Mouse (Mus musculus) intestine, postnatal 0 days (tissue): ENCODE results near the gene Napsa. TPM values are rescaled to one million over a fixed set of nuclear protein-coding genes. Genes with fewer than 3 reads are reported as not detected.

ENCODE experiments used
- ATAC-seq: fragments of 200-750 bp; cut with Nextera tagmentation; 2 replicates; pipeline ENCODE4 v1.8.0; 2017; ENCODE audit warnings: mild to moderate bottlenecking, moderate TSS enrichment, moderate library complexity
- H3K27ac ChIP-seq: fragments of 300-500 bp; sonication (generic); 2 replicates; pipeline ENCODE4 v1.5.1; 2014; ENCODE audit warnings: mild to moderate bottlenecking, low read depth, low read length, moderate library complexity
- H3K27me3 ChIP-seq: fragments of 300-500 bp; sonication (generic); replicated peaks from 2 replicates; pipeline ENCODE4 v1.6.1; 2014; ENCODE audit warnings: low read length, mixed read lengths; ENCODE audit not compliant: control insufficient read depth, insufficient read depth
- H3K36me3 ChIP-seq: fragments of 300-500 bp; sonication (generic); 2 replicates; pipeline ENCODE4 v1.6.1; 2014; ENCODE audit warnings: mild to moderate bottlenecking, moderate library complexity; ENCODE audit not compliant: control insufficient read depth, insufficient read depth
- H3K4me1 ChIP-seq: fragments of 300-500 bp; sonication (generic); replicated peaks from 2 replicates; pipeline ENCODE4 v1.6.1; 2014; ENCODE audit warnings: antibody characterized with exemption, low read length, mixed read lengths; ENCODE audit not compliant: control insufficient read depth, insufficient read depth
- H3K4me2 ChIP-seq: fragments of 300-500 bp; sonication (generic); replicated peaks from 2 replicates; pipeline ENCODE4 v1.6.1; 2014; ENCODE audit warnings: low read depth, mild to moderate bottlenecking, moderate library complexity
- H3K4me3 ChIP-seq: fragments of 300-500 bp; sonication (generic); 2 replicates; pipeline ENCODE4 v1.5.1; 2014; ENCODE audit warnings: low read depth, low read length
- H3K9ac ChIP-seq: fragments of 300-500 bp; sonication (generic); 2 replicates; pipeline ENCODE4 v1.6.1; 2014; ENCODE audit warnings: mild to moderate bottlenecking, low read depth, low read length
- H3K9me3 ChIP-seq: fragments of 300-500 bp; sonication (generic); 2 replicates; pipeline ENCODE4 v1.6.1; 2016; ENCODE audit warnings: mixed run types; ENCODE audit not compliant: control insufficient read depth
- CTCF ChIP-seq: sonication (generic); IDR thresholded peaks from 2 replicates; pipeline ENCODE4 v1.5.1; 2016; ENCODE audit warnings: low read depth, mild to moderate bottlenecking, control low read depth, antibody characterized with exemption, moderate library complexity
- WGBS: fragments of 180-500 bp; shearing (Covaris S2); extraction: QIAGEN DNeasy Blood & Tissue Kit; methylation state at CpG from one replicate; pipeline ENCODE4 v1.1.7; 2014; 5-methylcytosine and 5-hydroxymethylcytosine counted together
- polyA plus RNA-seq: library from polyadenylated mRNA; unstranded; fragments of >200 nt; fragmentation: Nextera tagmentation; extraction: Ambion mirVana; gene quantifications from 2 replicates; pipeline ENCODE4 v1.2.1, GENCODE M21; 2015

Gene Napsa
- polyA plus RNA-seq, 1 experiment from 2014 or later, result 0.99 TPM

- H3K9ac ChIP-seq, result no peak overlapping the region
- no peak for TF ChIP-seq CTCF
- H3K4me2 ChIP-seq, result no peak overlapping the region
- H3K27me3 ChIP-seq, result no peaks in the 10 kb centered on the region
- peaks cover 59% of the 10 kb centered on the region for H3K36me3 ChIP-seq
- H3K4me3 ChIP-seq, result no peak overlapping the region
- H3K27ac ChIP-seq, result no peak overlapping the region
- H3K9me3 ChIP-seq, result no peaks in the 10 kb centered on the region
- H3K4me1 ChIP-seq, result no peaks in the 10 kb centered on the region
- WGBS, result 80% methylated on average over 14 of the region's 14 CpGs
- no peak for ATAC-seq
Measured at GRCm38 (mm10) chr7:44615987-44616386, 43.8 kb downstream of the Napsa start.

- no peaks in the 10 kb centered on the region for H3K9me3 ChIP-seq
- H3K4me2 ChIP-seq, result no peak overlapping the region
- peaks cover 61% of the 10 kb centered on the region for H3K36me3 ChIP-seq
Measured at GRCm38 (mm10) chr7:44617059-44617458, 44.9 kb downstream of the Napsa start.

GRCm38 (mm10) chr7:44623714-44624542, 51.7 kb downstream of the Napsa start:
- Histone ChIP-seq H3K27me3 (no peaks in the 10 kb centered on the region), H3K27ac (no peak overlapping the region), H3K9me3 (no peaks in the 10 kb centered on the region), H3K36me3 (peaks cover 84% of the 10 kb centered on the region), H3K4me2 (no peak overlapping the region), H3K9ac (no peak overlapping the region), H3K4me3 (no peak overlapping the region), H3K4me1 (no peaks in the 10 kb centered on the region)
- WGBS, result 54% methylated on average over 18 of the region's 18 CpGs
- TF ChIP-seq CTCF, result no peak
- no peak for ATAC-seq

More at GRCm38 (mm10) chr7:44617059-44617458, 44.9 kb downstream of the Napsa start:
- no peaks in the 10 kb centered on the region for H3K4me1 ChIP-seq
- H3K27me3 ChIP-seq, result no peaks in the 10 kb centered on the region
- no peak overlapping the region for H3K4me3 ChIP-seq
- WGBS, result 73% methylated on average over 3 of the region's 3 CpGs
- H3K9ac ChIP-seq, result no peak overlapping the region
- H3K27ac ChIP-seq, result no peak overlapping the region
- ATAC-seq, result no peak
- peak; percentile 63 for TF ChIP-seq CTCF

- Histone ChIP-seq H3K4me3 (no peak overlapping the region), H3K4me2 (no peak overlapping the region), H3K9me3 (no peaks in the 10 kb centered on the region), H3K36me3 (peaks cover 86% of the 10 kb centered on the region), H3K4me1 (no peaks in the 10 kb centered on the region), H3K27me3 (no peaks in the 10 kb centered on the region), H3K27ac (no peak overlapping the region), H3K9ac (no peak overlapping the region)
- WGBS, result 77% methylated on average over 3 of the region's 3 CpGs
- no peak for TF ChIP-seq CTCF
- ATAC-seq, result no peak
Measured at GRCm38 (mm10) chr7:44624543-44624826, 52.3 kb downstream of the Napsa start.

- H3K4me3 ChIP-seq, result no peak overlapping the region
- 60% methylated on average over 14 of the region's 14 CpGs for WGBS
- no peak overlapping the region for H3K9ac ChIP-seq
- no peaks in the 10 kb centered on the region for H3K9me3 ChIP-seq
- no peak for TF ChIP-seq CTCF
- no peaks in the 10 kb centered on the region for H3K4me1 ChIP-seq
- H3K36me3 ChIP-seq, result peaks cover 86% of the 10 kb centered on the region
- H3K4me2 ChIP-seq, result no peak overlapping the region
- H3K27ac ChIP-seq, result no peak overlapping the region
- no peak for ATAC-seq
- H3K27me3 ChIP-seq, result no peaks in the 10 kb centered on the region
Measured at GRCm38 (mm10) chr7:44624828-44625227, 52.6 kb downstream of the Napsa start.

GRCm38 (mm10) chr7:44625241-44626067, 53.3 kb downstream of the Napsa start:
- Histone ChIP-seq H3K4me1 (no peaks in the 10 kb centered on the region), H3K27ac (no peak overlapping the region), H3K9ac (no peak overlapping the region), H3K9me3 (no peaks in the 10 kb centered on the region), H3K4me2 (no peak overlapping the region), H3K36me3 (peaks cover 84% of the 10 kb centered on the region), H3K27me3 (no peaks in the 10 kb centered on the region), H3K4me3 (no peak overlapping the region)
- no peak for ATAC-seq
- 86% methylated on average over 13 of the region's 13 CpGs for WGBS
- no peak for TF ChIP-seq CTCF
